30 mouse cellular contexts compared by ENCODE assay signal in genomic region chr5:33206328-33206727, GRCm38 (mm10). TPM values are rescaled to one million over a fixed set of nuclear protein-coding genes. Genes with fewer than 3 reads are reported as not detected.
"Had no signal": no experiment of that assay in that cellular context is flagged by ENCODE, and none has a peak within 500 bp of the region (broad histone marks: within the 10 kb centered on the region; RNA-seq: fewer than 3 reads in every experiment).

No protein-coding gene starts in this region.

- DNase-seq: gastrocnemius, adult 2 months; gastrocnemius, postnatal 10 days; gastrocnemius, postnatal 25 days; heart, adult 2 months; heart, postnatal 14 days; heart, postnatal 36 days; kidney, adult 2 months; kidney, adult 9 months; kidney, postnatal 14 days; kidney, postnatal 36 days; layer of hippocampus, adult 9-11 months; layer of hippocampus, postnatal 36 days; left cerebral cortex, postnatal 4 days; liver had no signal

- H3K4me3 ChIP-seq: gastrocnemius, adult 2 months; heart, adult 2 months; heart, embryonic 13.5 days; heart, embryonic 15.5 days; hindbrain, embryonic 10.5 days; hindbrain, embryonic 12.5 days; intestine, embryonic 15.5 days; kidney, embryonic 15.5 days; limb, embryonic 12.5 days had no signal

- H3K9ac ChIP-seq: heart, embryonic 13.5 days; heart, embryonic 15.5 days; hindbrain, embryonic 12.5 days; hindbrain, embryonic 14.5 days; intestine, embryonic 15.5 days; kidney, embryonic 15.5 days; limb, embryonic 12.5 days; liver, embryonic 14.5 days had no signal

- H3K27me3 ChIP-seq: heart, embryonic 13.5 days; hindbrain, embryonic 12.5 days; intestine, embryonic 15.5 days; kidney, embryonic 15.5 days; limb, embryonic 12.5 days had no signal

- H3K9me3 ChIP-seq: heart, embryonic 13.5 days; heart, embryonic 15.5 days; hindbrain, embryonic 10.5 days; hindbrain, embryonic 12.5 days; intestine, embryonic 15.5 days; kidney, embryonic 15.5 days; limb, embryonic 12.5 days had no signal

- H3K27ac ChIP-seq: gastrocnemius, adult 2 months; heart, adult 2 months; heart, embryonic 13.5 days; heart, embryonic 15.5 days; hindbrain, embryonic 10.5 days; hindbrain, embryonic 12.5 days; hindbrain, embryonic 14.5 days; intestine, embryonic 15.5 days; kidney, embryonic 15.5 days; kidney, postnatal 0 days; limb, embryonic 12.5 days; liver, embryonic 14.5 days had no signal

- H3K4me2 ChIP-seq: heart, embryonic 11.5 days; heart, embryonic 13.5 days; heart, embryonic 15.5 days; hindbrain, embryonic 12.5 days; hindbrain, embryonic 14.5 days; intestine, embryonic 15.5 days; kidney, embryonic 15.5 days; limb, embryonic 12.5 days had no signal

- H3K4me1 ChIP-seq: hindbrain, embryonic 12.5 days; limb, embryonic 12.5 days had no signal

- ATAC-seq: hindbrain, embryonic 16.5 days; inflammation-experienced regulatory T-cells, adult 6 months; intestine, embryonic 15.5 days; intestine, postnatal 0 days had no signal

- H3K36me3 ChIP-seq: heart, embryonic 13.5 days; heart, embryonic 15.5 days; hindbrain, embryonic 10.5 days; hindbrain, embryonic 12.5 days; intestine, embryonic 15.5 days; kidney, embryonic 15.5 days; limb, embryonic 12.5 days had no signal

RNA-seq across cellular contexts. Expression of gene Spon2, which starts 11.9 kb away (rescaled TPM):
- total RNA-seq: granulocyte monocyte progenitor cell, adult 5-6 weeks; layer of hippocampus, adult 8-10 months had no signal
- polyA plus RNA-seq: inflammation-experienced regulatory T-cells, adult 6 months had no signal
